Mouse (Mus musculus) CH12.LX (cell line): ENCODE measurements around the gene Plac8. TPM values are rescaled to one million over a fixed set of nuclear protein-coding genes. Genes with fewer than 3 reads are reported as not detected.

Source experiments
- DNase-seq: peaks from one replicate; pipeline ENCODE4 v3.0.0-alpha.2; 2013; ENCODE audit errors: extremely low read depth
- H3K27ac ChIP-seq: 2 replicates; pipeline ENCODE4 v1.5.1; 2012; ENCODE audit warnings: low read depth, mild to moderate bottlenecking, control low read depth, moderate library complexity; ENCODE audit not compliant: insufficient read depth
- H3K27me3 ChIP-seq: replicated peaks from 2 replicates; pipeline ENCODE3; 2012; ENCODE audit warnings: inconsistent platforms
- H3K36me3 ChIP-seq, 2 experiments: replicated peaks in 1 of 2; 2 replicates each; pipeline versions ENCODE3 to v1.6.1; 2012; ENCODE audit warnings: inconsistent platforms in 1 of 2, low read length in 1 of 2, mild to moderate bottlenecking in 1 of 2, mixed read lengths in 1 of 2, moderate library complexity in 1 of 2; ENCODE audit not compliant: control insufficient read depth in 1 of 2, insufficient read depth in 1 of 2
- H3K4me1 ChIP-seq, 2 experiments: 2 replicates each; pipeline ENCODE4 v1.6.1; 2012; ENCODE audit warnings: inconsistent platforms in 1 of 2, moderate library complexity in 1 of 2; ENCODE audit not compliant: insufficient read depth in 2 of 2, control insufficient read depth in 1 of 2
- H3K4me2 ChIP-seq: 2 replicates; pipeline ENCODE4 v1.6.1; 2012; ENCODE audit warnings: low read depth, mild to moderate bottlenecking, control low read depth; ENCODE audit not compliant: poor library complexity, insufficient read depth, severe bottlenecking
- H3K4me3 ChIP-seq, 3 experiments: fragments of 150-350 bp in 1 of 3; sonication (generic) in 1 of 3; replicated peaks in 1 of 3; 2 replicates each; pipeline versions ENCODE3 to v1.5.1; 2011 to 2012; ENCODE audit warnings: low read depth in 2 of 3, low read length in 2 of 3, mild to moderate bottlenecking in 2 of 3, moderate library complexity in 2 of 3, control low read depth in 1 of 3, improper control_type of control experiment in 1 of 3, inconsistent platforms in 1 of 3, mixed read lengths in 1 of 3; ENCODE audit not compliant: poor library complexity in 1 of 3
- H3K79me2 ChIP-seq: replicated peaks from 2 replicates; pipeline ENCODE4 v1.6.1; 2012; ENCODE audit warnings: mild to moderate bottlenecking, moderate library complexity; ENCODE audit not compliant: control insufficient read depth, poor library complexity, insufficient read depth, severe bottlenecking; ENCODE audit errors: extremely low read depth
- H3K9ac ChIP-seq: 2 replicates; pipeline ENCODE4 v1.6.1; 2012; ENCODE audit warnings: low read depth, mild to moderate bottlenecking, control low read depth, moderate library complexity; ENCODE audit not compliant: insufficient read depth
- H3K9me3 ChIP-seq: replicated peaks from 2 replicates; pipeline ENCODE3; 2012; ENCODE audit warnings: low read length, inconsistent platforms, mixed read lengths
- BHLHE40 ChIP-seq: IDR thresholded peaks from 2 replicates; pipeline ENCODE4 v1.6.1; 2011; ENCODE audit warnings: mild to moderate bottlenecking, low read depth, low read length, improper control_type of control experiment
- CHD1 ChIP-seq: IDR thresholded peaks from 2 replicates; pipeline ENCODE4 v1.6.1; 2012; ENCODE audit warnings: low read depth, low read length, improper control_type of control experiment, inconsistent platforms
- ELF1 ChIP-seq: IDR thresholded peaks from 2 replicates; pipeline ENCODE4 v1.6.1; 2014; ENCODE audit warnings: low read depth, mild to moderate bottlenecking, inconsistent platforms, low read length, improper control_type of control experiment
- EP300 ChIP-seq: IDR thresholded peaks from 2 replicates; pipeline ENCODE4 v1.6.1; 2011; ENCODE audit warnings: low read length, improper control_type of control experiment
- ETS1 ChIP-seq: conservative IDR thresholded peaks from 2 replicates; pipeline ENCODE4 v1.6.1; 2012; ENCODE audit warnings: low read depth, mild to moderate bottlenecking, inconsistent platforms, low read length, improper control_type of control experiment, moderate library complexity
- IRF4 ChIP-seq: IDR thresholded peaks from 2 replicates; pipeline ENCODE4 v1.6.1; 2014; ENCODE audit warnings: low read depth, mild to moderate bottlenecking, inconsistent platforms, low read length, improper control_type of control experiment
- JUND ChIP-seq: conservative IDR thresholded peaks from 2 replicates; pipeline ENCODE4 v1.6.1; 2011; ENCODE audit warnings: low read depth, low read length, improper control_type of control experiment
- KAT2A ChIP-seq: IDR thresholded peaks from 2 replicates; pipeline ENCODE4 v1.6.1; 2012; ENCODE audit warnings: low read length, improper control_type of control experiment, inconsistent platforms; ENCODE audit not compliant: insufficient replicate concordance
- MAFK ChIP-seq: IDR thresholded peaks from 2 replicates; pipeline ENCODE4 v1.6.1; 2011; ENCODE audit warnings: low read length, improper control_type of control experiment; ENCODE audit not compliant: insufficient replicate concordance
- MAX ChIP-seq: IDR thresholded peaks from 2 replicates; pipeline ENCODE4 v1.6.1; 2011; ENCODE audit warnings: low read length, improper control_type of control experiment
- MEF2A ChIP-seq: IDR thresholded peaks from 2 replicates; pipeline ENCODE4 v1.6.1; 2014; ENCODE audit warnings: low read depth, mild to moderate bottlenecking, inconsistent platforms, low read length, improper control_type of control experiment, borderline replicate concordance
- MXI1 ChIP-seq: IDR thresholded peaks from 2 replicates; pipeline ENCODE4 v1.6.1; 2011; ENCODE audit warnings: mild to moderate bottlenecking, low read depth, low read length, improper control_type of control experiment
- MYC ChIP-seq: IDR thresholded peaks from 2 replicates; pipeline ENCODE4 v1.6.1; 2011; ENCODE audit warnings: low read depth, mild to moderate bottlenecking, improper control_type of control experiment, low read length
- NELFE ChIP-seq: IDR thresholded peaks from 2 replicates; pipeline ENCODE4 v1.6.1; 2011; ENCODE audit warnings: low read depth, low read length, improper control_type of control experiment
- POLR2A ChIP-seq: IDR thresholded peaks from 2 replicates; pipeline ENCODE4 v1.6.1; 2011; ENCODE audit warnings: low read depth, mild to moderate bottlenecking, improper control_type of control experiment, low read length
- POLR2AphosphoS2 ChIP-seq: IDR thresholded peaks from 2 replicates; pipeline ENCODE4 v1.6.1; 2011; ENCODE audit warnings: low read depth, low read length, improper control_type of control experiment
- RAD21 ChIP-seq: IDR thresholded peaks from 2 replicates; pipeline ENCODE4 v1.6.1; 2011; ENCODE audit warnings: low read depth, mild to moderate bottlenecking, low read length, improper control_type of control experiment, moderate library complexity
- RCOR1 ChIP-seq: conservative IDR thresholded peaks from 2 replicates; pipeline ENCODE4 v1.6.1; 2012; ENCODE audit warnings: low read depth, mild to moderate bottlenecking, inconsistent platforms, low read length, improper control_type of control experiment
- SIN3A ChIP-seq: IDR thresholded peaks from 2 replicates; pipeline ENCODE4 v1.6.1; 2012; ENCODE audit warnings: low read length, improper control_type of control experiment, inconsistent platforms
- SMC3 ChIP-seq: IDR thresholded peaks from 2 replicates; pipeline ENCODE4 v1.6.1; 2011; ENCODE audit warnings: low read depth, low read length, improper control_type of control experiment
- TBP ChIP-seq: conservative IDR thresholded peaks from 2 replicates; pipeline ENCODE4 v1.6.1; 2011; ENCODE audit warnings: low read depth, low read length, improper control_type of control experiment
- TCF12 ChIP-seq: IDR thresholded peaks from 2 replicates; pipeline ENCODE4 v1.6.1; 2014; ENCODE audit warnings: low read depth, mild to moderate bottlenecking, inconsistent platforms, low read length, improper control_type of control experiment
- UBTF ChIP-seq: IDR thresholded peaks from 2 replicates; pipeline ENCODE4 v1.6.1; 2012; ENCODE audit warnings: low read depth, mild to moderate bottlenecking, inconsistent platforms, low read length, improper control_type of control experiment, moderate library complexity
- USF1 ChIP-seq: IDR thresholded peaks from 2 replicates; pipeline ENCODE4 v1.6.1; 2014; ENCODE audit warnings: low read depth, mild to moderate bottlenecking, inconsistent platforms, low read length, improper control_type of control experiment
- USF2 ChIP-seq: conservative IDR thresholded peaks from 2 replicates; pipeline ENCODE4 v1.6.1; 2011; ENCODE audit warnings: low read depth, low read length, improper control_type of control experiment
- ZC3H11A ChIP-seq: IDR thresholded peaks from 2 replicates; pipeline ENCODE4 v1.6.1; 2012; ENCODE audit warnings: low read depth, mild to moderate bottlenecking, inconsistent platforms, low read length, improper control_type of control experiment
- ZMIZ1 ChIP-seq: IDR thresholded peaks from 2 replicates; pipeline ENCODE4 v1.6.1; 2012; ENCODE audit warnings: low read depth, mild to moderate bottlenecking, inconsistent platforms, low read length, improper control_type of control experiment
- ZNF384 ChIP-seq: IDR thresholded peaks from 2 replicates; pipeline ENCODE4 v1.6.1; 2012; ENCODE audit warnings: low read depth, low read length, improper control_type of control experiment, inconsistent platforms
- dilution Hi-C: fragments of 300-500 bp; cut with MboI; formaldehyde crosslinking; loops from 2 replicates; pipeline ENCODE4 v1.14.3; 2020; ENCODE audit warnings: low sequenced_read_pairs; ENCODE audit not compliant: extremely low pct_unique_long_range_greater_than_20kb, extremely low pct_ligation_motif_present
- in situ Hi-C: fragments of 300-500 bp; cut with MboI; formaldehyde crosslinking; loops from 3 replicates; pipeline ENCODE4 v1.14.3; 2019; ENCODE audit warnings: low sequenced_read_pairs, low pct_ligation_motif_present, low pct_unique_long_range_greater_than_20kb, mixed read lengths
- polyA plus RNA-seq: library from polyadenylated mRNA; unstranded; fragments of >175 nt; gene quantifications from 2 replicates; pipeline ENCODE4 v1.2.1, GENCODE M21; 2012; ENCODE audit warnings: low read depth; ENCODE audit not compliant: insufficient read length
- total RNA-seq, 2 experiments: library from RNA; depleted of rRNA; stranded (reverse); fragments of 300-350 nt in 1 of 2; fragments of >200 nt in 1 of 2; gene quantifications; 2 replicates each; pipeline ENCODE4 v1.2.3; 2012 to 2014

The Plac8 gene
- total and polyA plus RNA-seq, 3 experiments = 64.3 to 258 (median 161) TPM

GRCm38 (mm10) chr5:100597886-100598485 is 25.9 kb upstream of the Plac8 start:
- H3K79me2 ChIP-seq = no peaks in the 10 kb centered on the region
- peak; percentile 98 for DNase-seq
- H3K4me2 ChIP-seq = peak overlapping the region; percentile 95
- 0 out of 2 replicates have a peak, but pooled peaks have one; percentile 57 for TF ChIP-seq MAX
- TF ChIP-seq CHD1 = no peak
- peak; percentile 12; the same call in 1 of the 2 replicates for TF ChIP-seq JUND
- peak; percentile 67 for TF ChIP-seq TBP
- peak; percentile 92 for TF ChIP-seq MXI1
- TF ChIP-seq ZMIZ1 = no peak
- 0 out of 2 replicates have a peak, but pooled peaks have one; percentile 32 for TF ChIP-seq MYC
- peak; percentile 75 for TF ChIP-seq EP300
- TF ChIP-seq ELF1 = peak; percentile 48; the same call in 1 of the 2 replicates
- TF ChIP-seq IRF4 = peak; percentile 90
- peak; percentile 88 for TF ChIP-seq MEF2A
- TF ChIP-seq TCF12 = peak; percentile 7; the same call in 1 of the 2 replicates
- peak; percentile 57; the same call in 1 of the 2 replicates for TF ChIP-seq SIN3A
- TF ChIP-seq ETS1 = peak; percentile 79
- no peak for TF ChIP-seq SMC3
- TF ChIP-seq, all 38 proteins: peak for 12
- peak overlapping the region; percentile 89 for H3K27ac ChIP-seq
- H3K27me3 ChIP-seq = no peaks in the 10 kb centered on the region
- dilution Hi-C loops (no loop called here), in situ Hi-C loops (no loop called here)
- H3K4me1 ChIP-seq = peaks cover 16 to 56% of the 10 kb centered on the region in 2 experiments
- peaks cover 16% of the 10 kb centered on the region for H3K9me3 ChIP-seq
- no peaks in the 10 kb centered on the region for H3K36me3 ChIP-seq
- peak overlapping the region; percentile 27 to 39 (median 33) for H3K4me3 ChIP-seq
- H3K9ac ChIP-seq = peak overlapping the region; percentile 77

GRCm38 (mm10) chr5:100595999-100596398 is 24.0 kb upstream of the Plac8 start:
- no peaks in the 10 kb centered on the region for H3K79me2 ChIP-seq
- dilution Hi-C loops (no loop called here), in situ Hi-C loops (no loop called here)
- no peaks in the 10 kb centered on the region for H3K27me3 ChIP-seq
- H3K4me2 ChIP-seq = no peak overlapping the region
- no peak overlapping the region for H3K27ac ChIP-seq
- no peak for TF ChIP-seq SMC3
- TF ChIP-seq RAD21 = no peak
- no peak for TF ChIP-seq BHLHE40
- no peak for TF ChIP-seq POLR2A
- no peak for TF ChIP-seq MAFK
- no peak for TF ChIP-seq ZNF384
- no peak for TF ChIP-seq ZMIZ1
- no peak for TF ChIP-seq USF1
- TF ChIP-seq KAT2A = no peak
- no peak for TF ChIP-seq POLR2AphosphoS2
- no peak for TF ChIP-seq UBTF
- no peak for TF ChIP-seq NELFE
- TF ChIP-seq RCOR1 = no peak
- TF ChIP-seq TCF12 = no peak
- TF ChIP-seq ZC3H11A = no peak
- TF ChIP-seq TBP = no peak
- no peak for TF ChIP-seq ELF1
- TF ChIP-seq USF2 = no peak
- peaks cover 16 to 46% of the 10 kb centered on the region in 2 experiments for H3K4me1 ChIP-seq
- no peaks in the 10 kb centered on the region for H3K36me3 ChIP-seq
- DNase-seq = no peak
- H3K9ac ChIP-seq = no peak overlapping the region
- H3K4me3 ChIP-seq = no peak overlapping the region
- H3K9me3 ChIP-seq = peaks cover 18% of the 10 kb centered on the region
